Mouse (Mus musculus) kidney, postnatal 0 days (tissue): ENCODE results near the gene Stambp. TPM values are rescaled to one million over a fixed set of nuclear protein-coding genes. Genes with fewer than 3 reads are reported as not detected.
A peak's percentile ranks its signal among the peaks of the same experiment; 100 is the strongest.

Source experiments
- ATAC-seq: fragments of 200-750 bp; cut with Nextera tagmentation; replicated peaks from 2 replicates; pipeline ENCODE4 v1.8.0; 2017; ENCODE audit warnings: low read depth, moderate number of reproducible peaks, moderate TSS enrichment, moderate library complexity; ENCODE audit not compliant: low FRiP score
- DNase-seq: peaks from one replicate; pipeline ENCODE4 v3.0.0-alpha.2; 2016; ENCODE audit warnings: low spot score
- H3K27ac ChIP-seq: fragments of 300-500 bp; sonication (generic); 2 replicates; pipeline ENCODE4 v1.5.1; 2014; ENCODE audit warnings: mild to moderate bottlenecking
- H3K27me3 ChIP-seq: fragments of 300-500 bp; sonication (generic); 2 replicates; pipeline ENCODE4 v1.6.1; 2014; ENCODE audit warnings: low read length, mixed read lengths; ENCODE audit not compliant: insufficient read depth
- H3K36me3 ChIP-seq: fragments of 300-500 bp; sonication (generic); 2 replicates; pipeline ENCODE4 v1.6.1; 2014; ENCODE audit warnings: low read length, mixed read lengths; ENCODE audit not compliant: insufficient read depth
- H3K4me1 ChIP-seq: fragments of 300-500 bp; sonication (generic); replicated peaks from 2 replicates; pipeline ENCODE4 v1.6.1; 2014; ENCODE audit warnings: antibody characterized with exemption, low read length, mixed read lengths; ENCODE audit not compliant: insufficient read depth
- H3K4me2 ChIP-seq: fragments of 300-500 bp; sonication (generic); 2 replicates; pipeline ENCODE4 v1.6.1; 2014; ENCODE audit warnings: mild to moderate bottlenecking, low read length, moderate library complexity, mixed read lengths
- H3K4me3 ChIP-seq: fragments of 300-500 bp; sonication (generic); replicated peaks from 2 replicates; pipeline ENCODE4 v1.5.1; 2014; ENCODE audit warnings: low read depth, low read length
- H3K9ac ChIP-seq: fragments of 300-500 bp; sonication (generic); 2 replicates; pipeline ENCODE4 v1.6.1; 2014; ENCODE audit warnings: low read depth, low read length
- H3K9me3 ChIP-seq: fragments of 300-500 bp; sonication (generic); replicated peaks from 2 replicates; pipeline ENCODE4 v1.6.1; 2016; ENCODE audit warnings: low read length, inconsistent platforms, mixed read lengths
- CTCF ChIP-seq: IDR thresholded peaks from 2 replicates; pipeline ENCODE4 v1.5.1; 2016; ENCODE audit warnings: antibody characterized with exemption, low read depth, mild to moderate bottlenecking, moderate library complexity
- WGBS: fragments of 180-500 bp; shearing (Covaris S2); extraction: QIAGEN DNeasy Blood & Tissue Kit; methylation state at CpG from one replicate; pipeline ENCODE4 v1.1.7; 2014; 5-methylcytosine and 5-hydroxymethylcytosine counted together
- polyA plus RNA-seq: library from polyadenylated mRNA; unstranded; fragments of >200 nt; fragmentation: Nextera tagmentation; extraction: Ambion mirVana; gene quantifications from 2 replicates; pipeline ENCODE4 v1.2.1, GENCODE M21; 2015

Stambp gene
- polyA plus RNA-seq, 1 experiment from 2014 or later, result 31.2 TPM

- WGBS, result 70% methylated on average over 6 of the region's 6 CpGs
- no peak for TF ChIP-seq CTCF
- no peaks in the 10 kb centered on the region for H3K4me1 ChIP-seq
- H3K27me3 ChIP-seq, result no peaks in the 10 kb centered on the region
- H3K36me3 ChIP-seq, result no peaks in the 10 kb centered on the region
- H3K9ac ChIP-seq, result no peak overlapping the region
- no peak overlapping the region for H3K4me2 ChIP-seq
- ATAC-seq (no peak), DNase-seq (no peak)
- H3K4me3 ChIP-seq, result no peak overlapping the region
- no peaks in the 10 kb centered on the region for H3K9me3 ChIP-seq
- H3K27ac ChIP-seq, result no peak overlapping the region
Observed at GRCm38 (mm10) chr6:83521784-83522183, 50.7 kb downstream of the Stambp start.

- Histone ChIP-seq H3K27me3 (no peaks in the 10 kb centered on the region), H3K4me2 (no peak overlapping the region), H3K27ac (no peak overlapping the region), H3K9me3 (no peaks in the 10 kb centered on the region), H3K4me1 (no peaks in the 10 kb centered on the region), H3K36me3 (no peaks in the 10 kb centered on the region), H3K9ac (no peak overlapping the region), H3K4me3 (no peak overlapping the region)
- TF ChIP-seq CTCF, result no peak
- DNase-seq, result no peak
- ATAC-seq, result no peak
- WGBS, result 82% methylated on average over 3 of the region's 3 CpGs
Observed at GRCm38 (mm10) chr6:83518637-83519036, 53.9 kb downstream of the Stambp start.

GRCm38 (mm10) chr6:83515172-83515571 lies 57.4 kb downstream of the Stambp start:
- H3K4me3 ChIP-seq, result no peak overlapping the region
- 65% methylated on average over 3 of the region's 3 CpGs for WGBS
- no peak for TF ChIP-seq CTCF

GRCm38 (mm10) chr6:83512495-83512894 lies 60.0 kb downstream of the Stambp start:
- no peaks in the 10 kb centered on the region for H3K9me3 ChIP-seq
- no peak overlapping the region for H3K27ac ChIP-seq
- H3K4me3 ChIP-seq, result no peak overlapping the region
- H3K4me2 ChIP-seq, result no peak overlapping the region
- H3K4me1 ChIP-seq, result no peaks in the 10 kb centered on the region
- peak; percentile 71 for DNase-seq
- H3K9ac ChIP-seq, result no peak overlapping the region
- peak; percentile 33; the same call in 1 of the 2 replicates for ATAC-seq
- peak; percentile 80 for TF ChIP-seq CTCF
- no peaks in the 10 kb centered on the region for H3K27me3 ChIP-seq
- WGBS, result 26% methylated on average over 1 of the region's 1 CpGs
- H3K36me3 ChIP-seq, result no peaks in the 10 kb centered on the region

More at GRCm38 (mm10) chr6:83515172-83515571, 57.4 kb downstream of the Stambp start:
- Histone ChIP-seq H3K4me1 (no peaks in the 10 kb centered on the region), H3K4me2 (no peak overlapping the region), H3K27me3 (no peaks in the 10 kb centered on the region), H3K36me3 (no peaks in the 10 kb centered on the region), H3K27ac (no peak overlapping the region), H3K9me3 (no peaks in the 10 kb centered on the region), H3K9ac (no peak overlapping the region)
- DNase-seq, result no peak
- no peak for ATAC-seq

GRCm38 (mm10) chr6:83510210-83510609 lies 62.3 kb downstream of the Stambp start:
- ATAC-seq, result no peak
- H3K27me3 ChIP-seq, result no peaks in the 10 kb centered on the region
- H3K4me2 ChIP-seq, result no peak overlapping the region
- no peaks in the 10 kb centered on the region for H3K9me3 ChIP-seq
- no peak overlapping the region for H3K27ac ChIP-seq
- 49% methylated on average over 2 of the region's 2 CpGs for WGBS
- H3K9ac ChIP-seq, result no peak overlapping the region
- DNase-seq, result peak; percentile 8
- H3K4me3 ChIP-seq, result no peak overlapping the region
- TF ChIP-seq CTCF, result peak; percentile 61
- H3K36me3 ChIP-seq, result no peaks in the 10 kb centered on the region
- H3K4me1 ChIP-seq, result peaks cover 8% of the 10 kb centered on the region; the same call in 1 of the 2 replicates

- no peak overlapping the region for H3K4me3 ChIP-seq
- DNase-seq, result peak; percentile 22
- peak; percentile 62 for TF ChIP-seq CTCF
- no peak overlapping the region for H3K27ac ChIP-seq
- peaks cover 8% of the 10 kb centered on the region; the same call in 1 of the 2 replicates for H3K4me1 ChIP-seq
- 30% methylated on average over 8 of the region's 8 CpGs for WGBS
- no peak overlapping the region for H3K4me2 ChIP-seq
- ATAC-seq, result no peak
- H3K9me3 ChIP-seq, result no peaks in the 10 kb centered on the region
- H3K36me3 ChIP-seq, result no peaks in the 10 kb centered on the region
- H3K9ac ChIP-seq, result no peak overlapping the region
- no peaks in the 10 kb centered on the region for H3K27me3 ChIP-seq
Observed at GRCm38 (mm10) chr6:83509442-83509841, 63.1 kb downstream of the Stambp start.

- Histone ChIP-seq H3K4me2 (peak overlapping the region; percentile 83), H3K9me3 (no peaks in the 10 kb centered on the region), H3K9ac (peak overlapping the region; percentile 74), H3K27me3 (no peaks in the 10 kb centered on the region), H3K4me1 (peaks cover 8% of the 10 kb centered on the region; the same call in 1 of the 2 replicates), H3K4me3 (peak overlapping the region; percentile 49), H3K27ac (peak overlapping the region; percentile 90; the same call in 1 of the 2 replicates), H3K36me3 (no peaks in the 10 kb centered on the region)
- ATAC-seq, result peak; percentile 17; the same call in 1 of the 2 replicates
- no peak for DNase-seq
- TF ChIP-seq CTCF, result no peak
- whole genome bisulfite sequencing, result 27% methylated on average over 6 of the region's 6 CpGs
Observed at GRCm38 (mm10) chr6:83507168-83507546, 65.4 kb downstream of the Stambp start.
